Mouse (Mus musculus): ENCODE data around the gene Rflna.
A peak's percentile ranks its signal among the peaks of the same experiment; 100 is the strongest.

Gene Rflna

GRCm38 (mm10) chr5:125005871-125006652, 3.0 kb downstream of the Rflna start:
- DNase-seq (ENCODE audit: low spot score in 2 of 2) = no peak

- no peak for DNase-seq (ENCODE audit: low spot score in 2 of 2)
These were observed 3.9 kb downstream of the Rflna start for GRCm38 (mm10) chr5:125006896-125007295.

DNA sequence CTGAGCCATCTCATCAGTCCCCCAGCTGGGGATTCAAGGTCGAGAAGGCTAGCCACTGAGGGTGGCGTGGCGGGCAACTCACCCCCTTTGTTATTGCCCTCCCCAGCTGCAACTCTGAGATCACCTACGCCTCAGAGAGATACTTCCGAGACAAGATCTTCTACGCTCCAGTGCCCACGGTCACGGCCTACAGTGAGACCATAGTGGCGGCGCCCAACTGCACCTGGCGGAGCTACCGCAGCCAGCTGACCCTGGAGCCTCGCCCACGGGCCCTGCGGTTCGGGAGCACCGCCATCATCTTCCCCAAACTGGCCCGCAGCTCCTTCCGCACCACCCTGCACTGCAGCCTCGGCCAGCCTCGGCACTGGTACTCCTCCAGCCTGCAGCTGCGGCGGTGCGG, 8.1 kb downstream of the Rflna start:
- DNase-seq (ENCODE audit: low spot score in 2 of 2) = no peak

DNA sequence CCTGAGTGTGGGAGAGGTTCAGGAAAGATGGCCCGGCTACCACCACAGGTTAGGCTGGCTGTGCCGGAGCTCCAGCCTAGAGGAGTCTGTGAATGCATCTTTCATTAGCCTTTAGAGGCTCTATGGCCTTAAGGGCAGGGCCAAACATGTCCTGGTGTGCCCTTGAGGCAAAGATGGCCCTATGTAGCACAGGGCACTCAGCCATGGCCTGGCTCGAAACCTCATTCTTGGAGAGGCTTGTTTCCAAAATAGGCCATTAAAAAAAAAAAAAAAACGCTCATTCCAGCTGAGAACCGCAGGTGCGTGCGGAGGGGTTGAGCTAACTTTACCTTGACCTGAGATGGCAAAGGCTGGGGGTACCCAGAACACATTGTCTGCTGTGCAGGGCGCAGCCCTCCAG, 8.6 kb downstream of the Rflna start:
- DNase-seq (ENCODE audit: low spot score in 2 of 2) = no peak

GRCm38 (mm10) chr5:125014497-125014896, 11.5 kb downstream of the Rflna start:
- peak; percentile 68 to 77 for DNase-seq (ENCODE audit: low spot score in 2 of 2)

GRCm38 (mm10) chr5:125015066-125015465, 12.0 kb downstream of the Rflna start:
- no peak for DNase-seq (ENCODE audit: low spot score in 2 of 2)

DNA sequence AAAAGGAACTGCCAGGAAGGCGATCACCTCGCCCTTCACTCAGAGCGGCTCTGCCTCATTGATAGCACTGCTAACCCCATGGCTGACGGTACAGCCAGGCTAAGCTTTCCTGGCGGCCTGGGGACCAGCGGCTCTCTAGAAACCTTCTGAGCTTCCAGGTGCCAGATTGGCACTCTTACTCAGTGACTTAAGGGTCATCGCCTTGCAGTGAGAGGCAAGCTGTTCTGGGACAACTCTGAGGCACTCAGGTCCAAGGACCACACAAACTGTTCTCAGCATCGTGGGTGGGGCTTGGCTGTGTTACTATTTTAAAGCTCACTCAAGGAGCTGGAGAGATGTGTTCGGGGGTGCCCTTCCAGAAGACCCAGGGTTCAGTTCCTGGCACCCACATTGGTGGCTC, 12.6 kb downstream of the Rflna start:
- no peak for DNase-seq (ENCODE audit: low spot score in 2 of 2)

GRCm38 (mm10) chr5:125016421-125017242, 13.6 kb downstream of the Rflna start:
- DNase-seq (ENCODE audit: low spot score in 2 of 2) = no peak

GRCm38 (mm10) chr5:125017332-125017731, 14.3 kb downstream of the Rflna start:
- peak in 1 of 2 experiments; percentile 43 for DNase-seq (ENCODE audit: low spot score in 2 of 2)

GRCm38 (mm10) chr5:125019099-125019498, 16.1 kb downstream of the Rflna start:
- no peak for DNase-seq (ENCODE audit: low spot score in 2 of 2)

DNA sequence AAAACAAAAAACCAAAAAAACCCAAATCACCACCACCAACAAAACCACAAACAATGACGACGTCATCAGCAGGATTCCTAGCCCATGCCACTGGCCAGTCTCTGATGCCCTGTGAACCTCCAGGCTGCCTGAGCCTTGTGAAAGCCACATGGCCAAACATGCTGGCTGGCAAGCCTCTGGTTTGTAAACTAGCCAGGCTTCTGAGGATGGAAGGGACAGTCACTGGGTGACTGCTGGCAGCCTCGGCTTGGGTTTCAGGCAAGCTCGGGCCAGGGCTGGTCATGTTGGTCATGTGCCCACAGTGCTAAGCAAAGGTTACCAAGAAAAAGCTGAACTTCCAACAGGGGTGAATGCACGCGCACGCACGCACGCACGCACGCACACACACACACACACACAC, 18.3 kb downstream of the Rflna start:
- no peak for DNase-seq (ENCODE audit: low spot score in 2 of 2)

GRCm38 (mm10) chr5:125024002-125024401, 21.0 kb downstream of the Rflna start:
- no peak for DNase-seq (ENCODE audit: low spot score in 2 of 2)

DNA sequence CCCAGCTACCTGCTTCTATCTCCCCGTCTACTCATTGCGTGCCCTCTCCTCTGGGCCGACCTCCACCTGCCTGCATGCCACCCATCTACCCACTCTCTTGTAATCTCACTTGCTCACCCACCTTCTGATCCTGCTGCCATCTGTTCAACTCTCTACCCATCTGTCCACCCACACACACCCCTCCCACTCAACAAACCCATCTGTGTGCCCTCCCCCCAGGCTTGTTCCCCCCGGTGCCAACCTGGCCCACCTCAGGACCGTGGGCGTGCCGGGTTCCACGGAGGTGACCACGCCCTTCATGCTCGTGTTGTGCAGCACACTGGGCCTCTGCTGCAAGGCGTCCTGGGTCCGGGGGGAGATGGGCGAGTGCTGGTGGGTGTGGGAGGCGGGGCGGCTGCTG, 25.4 kb downstream of the Rflna start:
- peak in 1 of 2 experiments; percentile 46 for DNase-seq (ENCODE audit: low spot score in 2 of 2)

- DNase-seq (ENCODE audit: low spot score in 2 of 2) = no peak
These were observed 25.9 kb downstream of the Rflna start for GRCm38 (mm10) chr5:125028911-125029310.

DNA sequence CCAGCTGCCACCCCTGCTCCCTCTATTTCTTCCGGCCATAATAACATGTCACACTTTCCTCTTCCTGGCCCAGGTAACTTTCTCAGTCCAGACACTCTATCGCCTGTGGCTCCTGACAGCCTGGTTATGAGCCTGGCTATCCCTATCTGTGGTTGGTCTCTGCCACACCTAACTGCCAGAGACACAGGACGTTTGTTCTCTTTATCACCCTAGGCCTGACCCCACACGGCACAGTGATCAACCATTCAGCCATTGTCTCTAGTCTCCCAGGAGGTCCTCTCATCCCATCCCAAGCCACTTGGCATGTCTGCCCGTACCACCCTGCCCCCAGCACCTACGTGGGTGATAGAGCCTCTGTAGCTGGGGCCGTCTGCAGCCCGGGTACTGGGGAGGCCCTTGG, 33.5 kb downstream of the Rflna start:
- no peak for DNase-seq (ENCODE audit: low spot score in 2 of 2)

GRCm38 (mm10) chr5:125039377-125040027, 36.5 kb downstream of the Rflna start:
- DNase-seq (ENCODE audit: low spot score in 2 of 2) = no peak

- no peak for DNase-seq (ENCODE audit: low spot score in 2 of 2)
These were observed 37.1 kb downstream of the Rflna start for GRCm38 (mm10) chr5:125040128-125040584.

- no peak for DNase-seq (ENCODE audit: low spot score in 2 of 2)
These were observed 38.6 kb downstream of the Rflna start for GRCm38 (mm10) chr5:125041578-125041977.

GRCm38 (mm10) chr5:125043448-125043847, 40.4 kb downstream of the Rflna start:
- no peak for DNase-seq (ENCODE audit: low spot score in 2 of 2)

GRCm38 (mm10) chr5:125045202-125045601, 42.2 kb downstream of the Rflna start:
- no peak for DNase-seq (ENCODE audit: low spot score in 2 of 2)

- no peak for DNase-seq (ENCODE audit: low spot score in 2 of 2)
These were observed 43.4 kb downstream of the Rflna start for GRCm38 (mm10) chr5:125046436-125046835.

DNA sequence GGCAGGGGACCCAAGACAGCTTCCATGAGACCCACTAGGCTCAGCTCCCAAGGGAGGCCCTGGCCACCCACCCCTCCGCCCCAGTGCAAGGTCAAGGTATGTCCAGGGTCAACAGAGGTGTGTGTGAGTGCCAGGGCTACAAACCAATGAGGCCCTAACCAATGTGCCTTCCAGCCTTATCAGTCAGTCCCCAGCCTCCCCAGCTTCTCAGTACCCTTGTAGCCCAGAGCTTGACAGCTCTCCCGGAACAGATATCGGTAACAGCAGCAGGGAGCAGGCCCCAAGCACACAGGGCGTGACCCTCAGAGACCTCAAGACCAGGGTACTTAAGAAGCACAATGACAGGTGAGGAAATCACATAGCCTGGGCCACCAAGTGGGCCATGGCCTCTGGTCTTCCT, 46.5 kb downstream of the Rflna start:
- DNase-seq (ENCODE audit: low spot score in 2 of 2) = no peak

Measured in frontal cortex, postnatal 36 days (tissue).